30 mouse cellular contexts compared by ENCODE assay signal in the genomic region with DNA sequence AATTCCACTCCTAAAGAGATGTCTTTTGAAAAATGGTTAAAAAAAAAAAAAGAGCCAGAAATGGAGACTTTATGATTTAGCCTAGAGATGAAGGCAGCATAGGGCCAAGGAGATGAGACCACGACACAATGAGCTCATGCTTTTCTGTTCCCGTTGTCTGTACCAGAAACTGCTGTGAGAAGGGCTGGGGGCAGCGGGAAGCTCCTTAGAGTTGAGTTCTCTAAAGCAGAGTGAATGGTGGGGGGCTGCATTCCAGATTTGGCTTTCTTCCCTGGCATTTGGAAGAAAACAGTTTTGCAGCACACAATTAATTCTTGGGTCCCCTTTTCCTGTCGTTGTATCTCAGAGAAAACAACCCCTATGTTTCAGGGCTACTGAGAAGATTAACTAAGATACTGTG. TPM values are rescaled to one million over a fixed set of nuclear protein-coding genes. Genes with fewer than 3 reads are reported as not detected.
DNase-seq lines count a peak whose midpoint lies in the region; ATAC-seq and TF ChIP-seq lines count a peak whose summit lies in the region.
"Had no signal": no experiment of that assay in that cellular context is flagged by ENCODE, and none has a peak within 500 bp of the region (broad histone marks: within the 10 kb centered on the region; RNA-seq: fewer than 3 reads in every experiment).

No protein-coding gene starts in this region.

- no peak overlapping the region for H3K4me3 ChIP-seq in forebrain, postnatal 0 days (ENCODE audit: low read depth, low read length)
- no peak overlapping the region for H3K4me3 ChIP-seq in forebrain, embryonic 16.5 days (replicated peaks; ENCODE audit: low read length)
- H3K4me3 ChIP-seq in lung, embryonic 16.5 days (ENCODE audit: low read length), result no peak overlapping the region
- H3K4me3 ChIP-seq: embryonic facial prominence, embryonic 10.5 days; embryonic facial prominence, embryonic 13.5 days; erythroblast, embryonic 14.5 days; forebrain, embryonic 12.5 days; forebrain, embryonic 15.5 days; heart, embryonic 12.5 days; heart, embryonic 15.5 days; hindbrain, embryonic 10.5 days; hindbrain, embryonic 13.5 days had no signal

- H3K36me3 ChIP-seq in forebrain, postnatal 0 days (ENCODE audit: insufficient read depth), result no peaks in the 10 kb centered on the region
- no peaks in the 10 kb centered on the region for H3K36me3 ChIP-seq in forebrain, embryonic 16.5 days (ENCODE audit: control insufficient read depth, insufficient read depth)
- no peaks in the 10 kb centered on the region for H3K36me3 ChIP-seq in lung, embryonic 16.5 days (ENCODE audit: control insufficient read depth, insufficient read depth, low read length)
- H3K36me3 ChIP-seq: embryonic facial prominence, embryonic 10.5 days; embryonic facial prominence, embryonic 13.5 days; forebrain, embryonic 12.5 days; forebrain, embryonic 15.5 days; G1E; heart, embryonic 12.5 days; heart, embryonic 15.5 days; hindbrain, embryonic 10.5 days; hindbrain, embryonic 13.5 days had no signal

- H3K9me3 ChIP-seq in forebrain, postnatal 0 days (ENCODE audit: low read length), result no peaks in the 10 kb centered on the region
- no peaks in the 10 kb centered on the region for H3K9me3 ChIP-seq in forebrain, embryonic 16.5 days (ENCODE audit: control insufficient read depth, low read length)
- H3K9me3 ChIP-seq in lung, embryonic 16.5 days (ENCODE audit: control insufficient read depth, low read length), result no peaks in the 10 kb centered on the region
- H3K9me3 ChIP-seq: embryonic facial prominence, embryonic 10.5 days; embryonic facial prominence, embryonic 13.5 days; forebrain, embryonic 12.5 days; forebrain, embryonic 15.5 days; heart, embryonic 12.5 days; heart, embryonic 15.5 days; hindbrain, embryonic 10.5 days; hindbrain, embryonic 13.5 days had no signal

- H3K4me1 ChIP-seq in forebrain, postnatal 0 days (ENCODE audit: insufficient read depth), result no peaks in the 10 kb centered on the region
- H3K4me1 ChIP-seq in forebrain, embryonic 16.5 days (replicated peaks; ENCODE audit: control insufficient read depth, insufficient read depth, low read length), result peaks cover 8% of the 10 kb centered on the region; the same call in 1 of the 2 replicates
- peaks cover 17% of the 10 kb centered on the region for H3K4me1 ChIP-seq in lung, embryonic 16.5 days (replicated peaks; ENCODE audit: control insufficient read depth, insufficient read depth, low read length)

- 27% methylated on average over 4 of the region's 4 CpGs for WGBS in forebrain, postnatal 0 days
- 27% methylated on average over 4 of the region's 4 CpGs for WGBS in forebrain, embryonic 16.5 days
- WGBS in lung, embryonic 16.5 days, result 39% methylated on average over 4 of the region's 4 CpGs

- TF ChIP-seq POLR2A in brain, embryonic 14.5 days (IDR thresholded peaks at IDR 0.05; ENCODE audit: borderline replicate concordance, extremely low read depth, insufficient read depth, insufficient read length, poor library complexity, severe bottlenecking), result no peak

- DNase-seq in forebrain, postnatal 0 days, result no peak
- no peak for DNase-seq in lung, postnatal 4 days
- peak; percentile 32 for DNase-seq in brain, embryonic 14.5 days (ENCODE audit: low read depth)
- DNase-seq in spleen, postnatal 14 days (ENCODE audit: low spot score in 2 of 2), result no peak
- DNase-seq: adrenal gland, postnatal 10 days; adrenal gland, postnatal 36 days; cerebellum, adult 11-12 months; embryo, embryonic 11 days; gastrocnemius, adult 2 months; gastrocnemius, postnatal 14 days; heart, postnatal 10 days; heart, postnatal 36 days had no signal

- no peaks in the 10 kb centered on the region for H3K27me3 ChIP-seq in forebrain, postnatal 0 days (ENCODE audit: insufficient read depth, low read length)
- H3K27me3 ChIP-seq in forebrain, embryonic 16.5 days (replicated peaks; ENCODE audit: control insufficient read depth, insufficient read depth, low read length), result no peaks in the 10 kb centered on the region
- no peaks in the 10 kb centered on the region for H3K27me3 ChIP-seq in lung, embryonic 16.5 days (ENCODE audit: control insufficient read depth, insufficient read depth, low read depth, low read length)
- H3K27me3 ChIP-seq: forebrain, embryonic 15.5 days; heart, embryonic 15.5 days; hindbrain, embryonic 13.5 days; Patski had no signal

- no peak overlapping the region for H3K4me2 ChIP-seq in forebrain, postnatal 0 days (ENCODE audit: low read depth)
- H3K4me2 ChIP-seq in forebrain, embryonic 16.5 days (ENCODE audit: low read length), result no peak overlapping the region
- H3K4me2 ChIP-seq in lung, embryonic 16.5 days (ENCODE audit: low read depth, low read length), result no peak overlapping the region
- H3K4me2 ChIP-seq: embryonic facial prominence, embryonic 13.5 days; forebrain, embryonic 12.5 days; heart, embryonic 12.5 days; heart, embryonic 15.5 days had no signal

- ATAC-seq in forebrain, postnatal 0 days, result no peak; the same call in 1 of the 2 replicates
- no peak for ATAC-seq in forebrain, embryonic 16.5 days
- ATAC-seq in lung, embryonic 16.5 days (ENCODE audit: low read depth), result peak; percentile 69; the same call in 1 of the 2 replicates
- ATAC-seq: forebrain, embryonic 15.5 days; hindbrain, embryonic 16.5 days; Patski had no signal

- peak overlapping the region; percentile 75; the same call in 1 of the 2 replicates for H3K27ac ChIP-seq in forebrain, postnatal 0 days (ENCODE audit: low read depth, low read length)
- H3K27ac ChIP-seq in forebrain, embryonic 16.5 days (ENCODE audit: low read length), result no peak overlapping the region
- peak overlapping the region; percentile 69 for H3K27ac ChIP-seq in lung, embryonic 16.5 days (ENCODE audit: low read length)
- H3K27ac ChIP-seq: embryonic facial prominence, embryonic 10.5 days; embryonic facial prominence, embryonic 13.5 days; forebrain, embryonic 12.5 days; gastrocnemius, adult 2 months; heart, embryonic 15.5 days; hindbrain, embryonic 10.5 days had no signal

- no peak for TF ChIP-seq CTCF in forebrain, postnatal 0 days (IDR thresholded peaks at IDR 0.05; ENCODE audit: low read depth)
- TF ChIP-seq CTCF in brain, embryonic 14.5 days (IDR thresholded peaks at IDR 0.05; ENCODE audit: borderline replicate concordance, extremely low read depth, insufficient read depth, insufficient read length), result no peak

- H3K9ac ChIP-seq in forebrain, postnatal 0 days, result no peak overlapping the region
- no peak overlapping the region for H3K9ac ChIP-seq in forebrain, embryonic 16.5 days (replicated peaks; ENCODE audit: low read depth, low read length)
- H3K9ac ChIP-seq in lung, embryonic 16.5 days (ENCODE audit: low read length), result no peak overlapping the region
- H3K9ac ChIP-seq: embryonic facial prominence, embryonic 13.5 days; forebrain, embryonic 12.5 days; forebrain, embryonic 15.5 days; heart, embryonic 12.5 days; heart, embryonic 15.5 days; hindbrain, embryonic 13.5 days had no signal

RNA-seq across cellular contexts. Expression of gene Chn2, which starts 30.1 kb away (rescaled TPM):
- total RNA-seq in forebrain, postnatal 0 days (2014; rRNA removed), result 43.9 and 49.4 TPM in 2 replicates
- 28.7 and 33.3 TPM in 2 replicates for polyA plus RNA-seq in forebrain, postnatal 0 days (2015; fragmentation: Nextera tagmentation; extraction: Ambion mirVana)
- polyA plus RNA-seq in forebrain, embryonic 16.5 days (2015; fragmentation: Nextera tagmentation; extraction: Ambion mirVana), result 42.0 and 45.0 TPM in 2 replicates
- 9.4 and 11.1 TPM in 2 replicates for polyA plus RNA-seq in lung, embryonic 16.5 days (2015; fragmentation: Nextera tagmentation; extraction: Ambion mirVana)
- 36.0 and 38.2 TPM in 2 replicates for polyA plus RNA-seq in brain, embryonic 14.5 days (2012; rRNA removed)
- polyA plus RNA-seq: erythroblast, embryonic 14.5 days; G1E had no signal

RNA-seq across cellular contexts. Expression of gene Cpvl, which starts 30.8 kb away (rescaled TPM):
- total RNA-seq in forebrain, postnatal 0 days (2014; rRNA removed), result not detected in 2 replicates
- 0.13 TPM in 1 of 2 replicates, not detected in the other for polyA plus RNA-seq in forebrain, postnatal 0 days (2015; fragmentation: Nextera tagmentation; extraction: Ambion mirVana)
- not detected in 2 replicates for polyA plus RNA-seq in forebrain, embryonic 16.5 days (2015; fragmentation: Nextera tagmentation; extraction: Ambion mirVana)
- 0.10 TPM in 1 of 2 replicates, not detected in the other for polyA plus RNA-seq in lung, embryonic 16.5 days (2015; fragmentation: Nextera tagmentation; extraction: Ambion mirVana)
- 0.08 TPM in 1 of 2 replicates, not detected in the other for polyA plus RNA-seq in brain, embryonic 14.5 days (2012; rRNA removed)
- total RNA-seq: adrenal gland, adult 18-20 months; adrenal gland, postnatal 10 days; adrenal gland, postnatal 36 days; G1E; gastrocnemius, adult 2 months; gastrocnemius, postnatal 14 days; heart, adult 8-10 months; heart, postnatal 10 days; heart, postnatal 36 days had no signal
- polyA plus RNA-seq: cortical plate, adult 2 months; erythroblast, embryonic 14.5 days; forebrain, embryonic 12.5 days; forebrain, embryonic 15.5 days; frontal cortex, adult 2 months; G1E; heart, embryonic 12.5 days; heart, embryonic 15.5 days; hindbrain, embryonic 13.5 days had no signal
